Mouse (Mus musculus) embryonic facial prominence, embryonic 14.5 days (tissue): ENCODE data around the gene Agtrap. TPM values are rescaled to one million over a fixed set of nuclear protein-coding genes. Genes with fewer than 3 reads are reported as not detected.

Source experiments
- ATAC-seq: fragments of 200-750 bp; cut with Nextera tagmentation; 2 replicates; pipeline ENCODE4 v1.8.0; 2017; ENCODE audit warnings: low read depth, moderate number of reproducible peaks, moderate TSS enrichment
- DNase-seq: peaks from one replicate; pipeline ENCODE4 v3.0.0-alpha.2; 2015; ENCODE audit warnings: low spot score
- H3K27ac ChIP-seq: fragments of 300-500 bp; sonication (generic); replicated peaks from 2 replicates; pipeline ENCODE4 v1.5.1; 2014; ENCODE audit warnings: low read depth, mild to moderate bottlenecking, low read length, moderate library complexity
- H3K27me3 ChIP-seq: fragments of 300-500 bp; sonication (generic); replicated peaks from 2 replicates; pipeline ENCODE4 v1.6.1; 2014; ENCODE audit warnings: low read length; ENCODE audit not compliant: control insufficient read depth, insufficient read depth
- H3K36me3 ChIP-seq: fragments of 300-500 bp; sonication (generic); 2 replicates; pipeline ENCODE4 v1.6.1; 2014; ENCODE audit warnings: low read length, mixed read lengths; ENCODE audit not compliant: control insufficient read depth, insufficient read depth
- H3K4me1 ChIP-seq: fragments of 300-500 bp; sonication (generic); 2 replicates; pipeline ENCODE4 v1.6.1; 2014; ENCODE audit warnings: antibody characterized with exemption, low read length; ENCODE audit not compliant: control insufficient read depth, insufficient read depth
- H3K4me2 ChIP-seq: fragments of 300-500 bp; sonication (generic); 2 replicates; pipeline ENCODE4 v1.6.1; 2014; ENCODE audit warnings: low read depth, mild to moderate bottlenecking, low read length, moderate library complexity, mixed read lengths
- H3K4me3 ChIP-seq: fragments of 300-500 bp; sonication (generic); 2 replicates; pipeline ENCODE4 v1.5.1; 2014; ENCODE audit warnings: low read depth, mild to moderate bottlenecking, low read length
- H3K9ac ChIP-seq: fragments of 300-500 bp; sonication (generic); 2 replicates; pipeline ENCODE4 v1.6.1; 2014; ENCODE audit warnings: low read depth, mild to moderate bottlenecking, low read length, moderate library complexity, mixed read lengths
- H3K9me3 ChIP-seq: fragments of 300-500 bp; sonication (generic); 2 replicates; pipeline ENCODE4 v1.6.1; 2016; ENCODE audit warnings: low read length; ENCODE audit not compliant: control insufficient read depth
- WGBS: fragments of 180-500 bp; shearing (Covaris S2); extraction: QIAGEN DNeasy Blood & Tissue Kit; methylation state at CpG from one replicate; pipeline ENCODE4 v1.1.7; 2014; 5-methylcytosine and 5-hydroxymethylcytosine counted together
- polyA plus RNA-seq: library from polyadenylated mRNA; unstranded; fragments of >200 nt; fragmentation: Nextera tagmentation; extraction: Ambion mirVana; gene quantifications from 2 replicates; pipeline ENCODE4 v1.2.1, GENCODE M21; 2014

Gene Agtrap
- polyA plus RNA-seq, 1 experiment from 2014 or later = 16.2 TPM

DNA sequence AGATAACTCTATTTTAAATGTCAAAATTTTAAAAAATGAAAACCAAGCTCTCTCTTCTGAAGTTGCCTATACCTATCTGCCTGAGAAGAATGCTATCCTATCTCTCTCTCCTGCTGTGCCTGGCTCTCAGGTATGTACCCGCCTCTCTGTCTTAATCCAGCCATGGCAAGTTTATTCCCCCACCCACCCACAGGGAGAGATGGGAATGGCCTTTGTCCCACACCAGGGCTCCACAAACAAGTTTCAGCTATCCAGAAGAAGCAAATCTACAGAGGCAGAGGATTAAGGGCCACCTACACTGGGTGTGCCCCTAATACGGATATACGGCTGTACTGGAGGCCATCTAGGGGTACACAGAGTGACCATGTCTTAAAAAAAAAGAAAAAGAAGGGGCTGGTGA, 52.4 kb downstream of the Agtrap start:
- DNase-seq (no peak), ATAC-seq (no peak)
- peaks cover 19% of the 10 kb centered on the region for H3K4me1 ChIP-seq
- H3K36me3 ChIP-seq = peaks cover 24% of the 10 kb centered on the region
- 90% methylated on average over 3 of the region's 3 CpGs for WGBS
- H3K27me3 ChIP-seq = no peaks in the 10 kb centered on the region
- no peak overlapping the region for H3K27ac ChIP-seq
- no peak overlapping the region for H3K4me2 ChIP-seq
- no peaks in the 10 kb centered on the region for H3K9me3 ChIP-seq
- no peak overlapping the region for H3K4me3 ChIP-seq
- no peak overlapping the region for H3K9ac ChIP-seq

- Histone ChIP-seq H3K4me3 (no peak overlapping the region), H3K36me3 (peaks cover 31% of the 10 kb centered on the region)
- 84% methylated on average over 7 of the region's 7 CpGs for WGBS
These were observed 53.9 kb downstream of the Agtrap start for GRCm38 (mm10) chr4:148033858-148034410.

DNA sequence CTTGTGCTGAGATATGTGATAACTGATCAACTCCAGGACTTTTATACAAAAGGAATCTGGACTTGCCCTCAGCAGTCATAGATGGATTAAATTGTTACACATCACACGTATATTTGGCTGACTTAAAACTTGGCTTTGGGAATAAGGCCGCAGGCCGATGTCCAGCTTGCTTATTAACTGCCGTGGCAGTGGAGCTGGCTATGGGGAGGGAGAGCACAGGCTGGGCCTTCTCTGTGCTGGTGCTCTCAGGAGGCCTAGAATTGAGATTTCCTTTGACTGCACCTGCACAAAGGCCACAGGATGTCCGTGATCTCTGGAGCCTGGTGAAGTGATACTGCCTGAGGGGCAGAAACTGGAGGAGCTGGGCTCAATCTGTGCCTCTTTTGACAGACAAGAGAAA, 57.3 kb downstream of the Agtrap start:
- Histone ChIP-seq H3K27me3 (no peaks in the 10 kb centered on the region), H3K9ac (no peak overlapping the region), H3K4me2 (no peak overlapping the region), H3K36me3 (peaks cover 51% of the 10 kb centered on the region), H3K4me1 (no peaks in the 10 kb centered on the region), H3K9me3 (no peaks in the 10 kb centered on the region), H3K4me3 (no peak overlapping the region), H3K27ac (no peak overlapping the region)
- ATAC-seq (no peak), DNase-seq (no peak)
- 78% methylated on average over 5 of the region's 5 CpGs for WGBS

More at GRCm38 (mm10) chr4:148033858-148034410, 53.9 kb downstream of the Agtrap start:
- no peak for ATAC-seq
- no peaks in the 10 kb centered on the region for H3K9me3 ChIP-seq
- no peak overlapping the region for H3K4me2 ChIP-seq
- peaks cover 6% of the 10 kb centered on the region for H3K4me1 ChIP-seq
- no peak overlapping the region for H3K9ac ChIP-seq
- no peak overlapping the region for H3K27ac ChIP-seq
- H3K27me3 ChIP-seq = no peaks in the 10 kb centered on the region
- DNase-seq = no peak

DNA sequence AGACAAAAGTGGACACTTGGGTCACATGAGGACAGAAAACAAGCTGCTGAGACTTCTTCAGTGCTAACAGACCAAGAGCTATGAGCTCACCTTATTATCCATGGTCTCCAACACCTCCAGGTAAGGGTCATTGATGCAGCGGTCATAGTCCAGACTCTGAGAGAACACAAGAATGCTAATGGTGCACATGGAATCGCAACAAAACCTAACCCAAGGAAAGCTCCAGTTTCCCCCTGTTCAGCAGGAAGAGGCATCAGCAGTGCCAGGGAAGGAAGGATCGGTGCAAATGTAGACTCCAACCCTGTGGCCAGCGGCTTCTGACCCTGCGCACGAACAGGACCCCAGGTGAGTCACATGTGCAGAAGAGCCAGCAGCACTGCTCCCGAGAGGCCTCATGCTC, 58.5 kb downstream of the Agtrap start:
- no peak overlapping the region for H3K4me2 ChIP-seq

More for the DNA sequence above, 58.5 kb downstream of the Agtrap start:
- Histone ChIP-seq H3K9ac (no peak overlapping the region), H3K4me1 (no peaks in the 10 kb centered on the region), H3K4me3 (no peak overlapping the region), H3K27me3 (no peaks in the 10 kb centered on the region), H3K27ac (no peak overlapping the region), H3K36me3 (peaks cover 55% of the 10 kb centered on the region), H3K9me3 (no peaks in the 10 kb centered on the region)
- no peak for ATAC-seq
- no peak for DNase-seq
- 93% methylated on average over 7 of the region's 7 CpGs for WGBS

Other genes starting within 250 kb of the Agtrap start
- 4.6 and 6.9 TPM in 2 replicates for gene Zfp933, start 239.7 kb downstream of the Agtrap start, polyA plus RNA-seq
- 23.9 and 25.6 TPM in 2 replicates for gene Miip, start 219.2 kb downstream of the Agtrap start, polyA plus RNA-seq
- gene Fv1, start 219.1 kb downstream of the Agtrap start, polyA plus RNA-seq = 5.2 and 5.5 TPM in 2 replicates
- gene Mfn2, start 183.3 kb downstream of the Agtrap start, polyA plus RNA-seq = 37.0 and 37.5 TPM in 2 replicates
- 83.8 and 102 TPM in 2 replicates for gene Plod1, start 151.3 kb downstream of the Agtrap start, polyA plus RNA-seq
- gene 2510039O18Rik, start 147.1 kb downstream of the Agtrap start, polyA plus RNA-seq = 23.0 and 23.4 TPM in 2 replicates
- 0.28 TPM in 1 of 2 replicates, not detected in the other for gene Nppb, start 102.2 kb downstream of the Agtrap start, polyA plus RNA-seq
- not detected in 2 replicates for gene Nppa, start 87.3 kb downstream of the Agtrap start, polyA plus RNA-seq
- 7.4 and 7.8 TPM in 2 replicates for gene Clcn6, start 49.2 kb downstream of the Agtrap start, polyA plus RNA-seq
- 20.3 and 21.4 TPM in 2 replicates for gene Mthfr, start 49.0 kb downstream of the Agtrap start, polyA plus RNA-seq
- 51.1 and 59.8 TPM in 2 replicates for gene Mad2l2, start 42.4 kb upstream of the Agtrap start, polyA plus RNA-seq
- 0.56 and 0.67 TPM in 2 replicates for gene Draxin, start 42.7 kb upstream of the Agtrap start, polyA plus RNA-seq
- 13.8 and 15.3 TPM in 2 replicates for gene Fbxo6, start 64.1 kb upstream of the Agtrap start, polyA plus RNA-seq
- gene Fbxo44, start 72.5 kb upstream of the Agtrap start, polyA plus RNA-seq = 7.7 and 9.6 TPM in 2 replicates
- 5.4 and 7.9 TPM in 2 replicates for gene Fbxo2, start 72.6 kb upstream of the Agtrap start, polyA plus RNA-seq
- 0.15 and 0.56 TPM in 2 replicates for gene Disp3, start 199.9 kb upstream of the Agtrap start, polyA plus RNA-seq